Mouse (Mus musculus) heart, embryonic 12.5 days (tissue): Measurements from ENCODE around the gene Olfr1378. TPM values are rescaled to one million over a fixed set of nuclear protein-coding genes. Genes with fewer than 3 reads are reported as not detected.

Source experiments
- ATAC-seq: fragments of 200-750 bp; cut with Nextera tagmentation; 2 replicates; pipeline ENCODE4 v1.8.0; 2017; ENCODE audit warnings: moderate TSS enrichment, moderate library complexity; ENCODE audit not compliant: insufficient number of reproducible peaks, low FRiP score
- H3K27ac ChIP-seq: fragments of 300-500 bp; sonication (generic); 2 replicates; pipeline ENCODE4 v1.5.1; 2016; ENCODE audit warnings: mild to moderate bottlenecking, moderate library complexity; ENCODE audit not compliant: poor library complexity, severe bottlenecking
- H3K27me3 ChIP-seq: fragments of 300-500 bp; sonication (generic); replicated peaks from 2 replicates; pipeline ENCODE4 v1.6.1; 2016; ENCODE audit warnings: mild to moderate bottlenecking, moderate library complexity
- H3K36me3 ChIP-seq: fragments of 300-500 bp; sonication (generic); 2 replicates; pipeline ENCODE4 v1.6.1; 2016; ENCODE audit warnings: mild to moderate bottlenecking, moderate library complexity
- H3K4me1 ChIP-seq: fragments of 300-500 bp; sonication (generic); replicated peaks from 2 replicates; pipeline ENCODE4 v1.6.1; 2016; ENCODE audit warnings: mild to moderate bottlenecking
- H3K4me2 ChIP-seq: fragments of 300-500 bp; sonication (generic); 2 replicates; pipeline ENCODE4 v1.6.1; 2016; ENCODE audit warnings: mild to moderate bottlenecking, moderate library complexity
- H3K4me3 ChIP-seq: fragments of 300-500 bp; sonication (generic); 2 replicates; pipeline ENCODE4 v1.5.1; 2016; ENCODE audit warnings: mild to moderate bottlenecking
- H3K9ac ChIP-seq: fragments of 300-500 bp; sonication (generic); 2 replicates; pipeline ENCODE4 v1.6.1; 2016; ENCODE audit warnings: mild to moderate bottlenecking, moderate library complexity
- H3K9me3 ChIP-seq: fragments of 300-500 bp; sonication (generic); replicated peaks from 2 replicates; pipeline ENCODE4 v1.6.1; 2016; ENCODE audit warnings: mild to moderate bottlenecking, moderate library complexity
- WGBS: fragments of 180-500 bp; shearing (Covaris S2); methylation state at CpG from one replicate; pipeline ENCODE4 v1.1.7; 2016; 5-methylcytosine and 5-hydroxymethylcytosine counted together
- polyA plus RNA-seq: library from polyadenylated mRNA; unstranded; fragments of >200 nt; fragmentation: Nextera tagmentation; extraction: Ambion mirVana; gene quantifications from 2 replicates; pipeline ENCODE4 v1.2.1, GENCODE M21; 2016

The Olfr1378 gene
- polyA plus RNA-seq, 1 experiment from 2014 or later: not detected

DNA sequence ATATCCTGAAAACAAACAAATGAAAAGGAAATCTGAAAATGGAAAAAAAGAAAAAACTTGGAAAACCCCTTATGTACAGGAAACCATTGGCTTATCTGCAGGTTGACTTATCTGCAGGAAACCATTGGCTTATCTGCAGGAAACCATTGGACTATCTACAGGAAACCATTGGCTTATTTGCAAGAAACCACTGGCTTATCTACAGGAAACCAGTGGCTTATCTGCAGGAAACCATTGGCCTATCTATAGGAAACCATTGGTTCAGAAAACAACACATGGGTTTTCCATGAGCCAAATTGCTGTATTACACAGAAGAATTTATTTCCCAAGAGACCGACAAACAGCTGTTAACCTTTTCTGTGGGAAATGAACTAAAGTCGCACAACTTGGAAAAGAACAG, 1.4 kb upstream of the Olfr1378 start:
- no peak overlapping the region for H3K27ac ChIP-seq
- 67% methylated on average over 2 of the region's 2 CpGs for WGBS
- no peak for ATAC-seq

DNA sequence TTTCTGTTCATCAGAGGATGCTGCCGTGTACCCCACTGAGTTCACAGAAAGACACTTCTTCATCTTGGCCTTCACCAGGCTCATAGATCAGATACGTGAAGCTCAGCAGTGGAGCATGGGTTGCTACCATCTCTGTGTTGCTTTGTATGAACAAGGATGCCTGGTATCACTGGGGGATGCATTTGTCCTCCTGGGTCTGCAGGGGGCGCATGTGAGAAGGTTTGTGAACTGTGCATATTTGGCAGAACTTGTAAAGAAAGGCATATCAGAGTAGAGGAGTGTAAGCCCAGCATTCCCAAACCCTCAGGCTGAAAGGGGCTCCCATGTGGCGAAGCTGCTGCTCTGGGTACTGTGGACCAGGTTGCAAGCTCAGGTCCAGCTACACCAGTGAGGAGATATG, 10.9 kb downstream of the Olfr1378 start:
- Histone ChIP-seq H3K9me3 (no peaks in the 10 kb centered on the region), H3K9ac (no peak overlapping the region), H3K36me3 (no peaks in the 10 kb centered on the region), H3K27me3 (peaks cover 47% of the 10 kb centered on the region), H3K27ac (no peak overlapping the region), H3K4me1 (no peaks in the 10 kb centered on the region), H3K4me3 (no peak overlapping the region), H3K4me2 (no peak overlapping the region)
- WGBS: 62% methylated on average over 4 of the region's 4 CpGs
- ATAC-seq: no peak

More for the DNA sequence above, 1.4 kb upstream of the Olfr1378 start:
- Histone ChIP-seq H3K4me3 (no peak overlapping the region), H3K4me2 (no peak overlapping the region), H3K9me3 (no peaks in the 10 kb centered on the region), H3K9ac (no peak overlapping the region), H3K36me3 (no peaks in the 10 kb centered on the region), H3K4me1 (no peaks in the 10 kb centered on the region), H3K27me3 (peaks cover 11% of the 10 kb centered on the region; the same call in 1 of the 2 replicates)

DNA sequence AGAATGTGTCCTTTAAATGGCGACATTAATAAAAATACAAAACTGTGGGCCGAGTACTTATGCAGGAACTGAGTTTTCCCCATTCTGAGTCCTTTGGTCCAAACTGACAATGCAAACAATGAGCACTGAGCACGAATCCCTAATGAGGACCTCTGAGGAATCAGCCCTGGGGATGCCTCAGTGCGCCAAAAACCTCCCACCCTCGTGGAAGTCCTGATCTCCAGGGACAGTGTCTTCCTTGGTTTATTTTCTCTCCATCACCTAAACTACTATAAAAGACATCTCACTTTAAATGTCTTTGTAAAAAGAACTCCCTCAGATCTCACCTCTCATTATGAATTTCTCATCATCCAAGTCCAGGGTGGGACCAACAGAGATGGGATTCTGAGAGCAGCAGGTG, 15.3 kb downstream of the Olfr1378 start, which contains the start of gene Olfr1377:
Gene Olfr1377 (plus strand): TSS at position 301 of the 400 bp plus-strand sequence.
- no peaks in the 10 kb centered on the region for H3K36me3 ChIP-seq
- H3K4me3 ChIP-seq: no peak within 1 kb of the TSS
- peaks cover 50% of the 10 kb centered on the region for H3K27me3 ChIP-seq
- no peaks in the 10 kb centered on the region for H3K9me3 ChIP-seq
- H3K4me2 ChIP-seq: no peak within 1 kb of the TSS
- H3K9ac ChIP-seq: no peak within 1 kb of the TSS
- 65% methylated on average over 5 of the region's 5 CpGs for WGBS
- 0 out of 2 replicates have a peak, but pooled peaks cover 3% of the 10 kb centered on the region for H3K4me1 ChIP-seq
- ATAC-seq: no peak
- H3K27ac ChIP-seq: no peak within 1 kb of the TSS

DNA sequence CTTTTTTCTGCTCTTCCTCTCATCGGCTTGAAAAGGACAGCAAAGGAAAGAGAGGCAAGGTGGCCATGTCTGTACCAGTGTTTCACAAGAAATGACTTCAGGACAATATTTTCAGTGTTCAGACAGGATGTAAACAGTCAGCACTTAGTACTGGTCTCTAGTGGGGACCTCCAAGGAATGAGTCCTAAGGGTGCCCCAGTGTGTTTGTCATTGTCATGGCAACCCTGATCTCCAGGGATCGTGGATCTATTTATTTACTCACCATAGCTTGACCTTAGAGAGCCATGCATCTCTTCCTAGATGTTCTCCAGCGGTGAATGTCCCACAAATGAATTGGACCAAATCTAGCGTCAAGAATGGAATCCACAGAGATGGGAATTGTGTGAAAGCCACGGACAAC, 37.0 kb downstream of the Olfr1378 start, which contains the start of gene Olfr51:
Gene Olfr51 (plus strand): TSS at position 301 of the 400 bp plus-strand sequence.
- 73% methylated on average over 5 of the region's 5 CpGs for WGBS
- ATAC-seq: no peak
- Histone ChIP-seq H3K36me3 (no peaks in the 10 kb centered on the region), H3K27ac (no peak within 1 kb of the TSS), H3K27me3 (no peaks in the 10 kb centered on the region), H3K9me3 (no peaks in the 10 kb centered on the region), H3K4me1 (no peaks in the 10 kb centered on the region), H3K9ac (no peak within 1 kb of the TSS), H3K4me2 (no peak within 1 kb of the TSS), H3K4me3 (no peak within 1 kb of the TSS)

- Histone ChIP-seq H3K9ac (no peak overlapping the region), H3K27me3 (no peaks in the 10 kb centered on the region), H3K4me3 (no peak overlapping the region), H3K4me2 (no peak overlapping the region), H3K4me1 (no peaks in the 10 kb centered on the region), H3K27ac (no peak overlapping the region), H3K36me3 (no peaks in the 10 kb centered on the region), H3K9me3 (no peaks in the 10 kb centered on the region)
- WGBS: 67% methylated on average over 5 of the region's 5 CpGs
- no peak for ATAC-seq
Observed at GRCm38 (mm10) chr11:51011821-51012220, 45.5 kb downstream of the Olfr1378 start.

GRCm38 (mm10) chr11:51013936-51014335, 47.6 kb downstream of the Olfr1378 start, which contains the start of gene Olfr54:
Gene Olfr54, plus strand, starts transcription at chr11:51014236.
- Histone ChIP-seq H3K4me2 (no peak within 1 kb of the TSS), H3K9ac (no peak within 1 kb of the TSS), H3K27ac (no peak within 1 kb of the TSS), H3K36me3 (no peaks in the 10 kb centered on the region), H3K9me3 (no peaks in the 10 kb centered on the region), H3K4me1 (no peaks in the 10 kb centered on the region), H3K4me3 (no peak within 1 kb of the TSS), H3K27me3 (no peaks in the 10 kb centered on the region)
- ATAC-seq: no peak
- WGBS: 56% methylated on average over 1 of the region's 1 CpGs

DNA sequence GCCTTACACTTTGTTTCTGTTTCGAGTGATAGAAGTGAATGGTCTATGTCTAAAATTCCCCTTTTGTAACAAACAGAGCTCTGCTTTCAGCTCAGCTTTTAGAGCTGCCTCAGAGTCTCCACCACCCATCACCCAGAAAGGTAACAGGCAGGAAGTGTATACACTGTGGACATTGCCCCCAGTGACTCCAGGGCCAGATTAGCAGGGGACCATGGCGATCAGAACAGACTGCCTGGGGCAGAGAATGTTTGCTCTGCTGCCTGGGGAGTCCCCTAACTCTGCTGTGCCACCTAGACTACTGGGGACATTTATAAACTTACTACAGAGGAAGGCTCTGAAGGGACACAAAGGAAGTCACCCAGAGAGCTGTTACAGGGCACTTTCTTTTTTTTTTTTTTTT, 50.0 kb downstream of the Olfr1378 start:
- Histone ChIP-seq H3K4me2 (no peak overlapping the region), H3K4me3 (no peak overlapping the region), H3K27ac (no peak overlapping the region), H3K4me1 (no peaks in the 10 kb centered on the region), H3K27me3 (no peaks in the 10 kb centered on the region), H3K9ac (no peak overlapping the region), H3K36me3 (no peaks in the 10 kb centered on the region), H3K9me3 (no peaks in the 10 kb centered on the region)
- ATAC-seq: no peak
- 47% methylated on average over 2 of the region's 2 CpGs for WGBS

Other genes starting within 250 kb of the Olfr1378 start
- 18.3 and 21.0 TPM in 2 replicates for gene Zfp354c, start 138.8 kb upstream of the Olfr1378 start, polyA plus RNA-seq
- 0.30 and 0.47 TPM in 2 replicates for gene Zfp879, start 125.0 kb upstream of the Olfr1378 start, polyA plus RNA-seq
- 0.10 TPM in 1 of 2 replicates, not detected in the other for gene Grm6, start 115.8 kb upstream of the Olfr1378 start, polyA plus RNA-seq
- gene Zfp454, start 78.9 kb upstream of the Olfr1378 start, polyA plus RNA-seq: 2.8 and 2.9 TPM in 2 replicates
- gene Zfp2, start 50.4 kb upstream of the Olfr1378 start, polyA plus RNA-seq: 6.7 and 8.1 TPM in 2 replicates
- gene Zfp354b, start 34.9 kb upstream of the Olfr1378 start, polyA plus RNA-seq: 0.60 and 1.1 TPM in 2 replicates
- not detected in 2 replicates for gene 4933414I15Rik, start 22.8 kb upstream of the Olfr1378 start, polyA plus RNA-seq
- not detected in 2 replicates for gene Prop1, start 12.8 kb upstream of the Olfr1378 start, polyA plus RNA-seq
- gene Olfr1377, start 15.4 kb downstream of the Olfr1378 start, polyA plus RNA-seq: not detected in 2 replicates
- not detected in 2 replicates for gene Olfr51, start 37.1 kb downstream of the Olfr1378 start, polyA plus RNA-seq
- gene Olfr54, start 47.7 kb downstream of the Olfr1378 start, polyA plus RNA-seq: not detected in 2 replicates
- not detected in 2 replicates for gene Olfr1375, start 81.6 kb downstream of the Olfr1378 start, polyA plus RNA-seq
- 5.4 and 6.4 TPM in 2 replicates for gene Zfp354a, start 92.7 kb downstream of the Olfr1378 start, polyA plus RNA-seq